32 mouse cellular contexts compared by ENCODE assay signal in the genomic region with DNA sequence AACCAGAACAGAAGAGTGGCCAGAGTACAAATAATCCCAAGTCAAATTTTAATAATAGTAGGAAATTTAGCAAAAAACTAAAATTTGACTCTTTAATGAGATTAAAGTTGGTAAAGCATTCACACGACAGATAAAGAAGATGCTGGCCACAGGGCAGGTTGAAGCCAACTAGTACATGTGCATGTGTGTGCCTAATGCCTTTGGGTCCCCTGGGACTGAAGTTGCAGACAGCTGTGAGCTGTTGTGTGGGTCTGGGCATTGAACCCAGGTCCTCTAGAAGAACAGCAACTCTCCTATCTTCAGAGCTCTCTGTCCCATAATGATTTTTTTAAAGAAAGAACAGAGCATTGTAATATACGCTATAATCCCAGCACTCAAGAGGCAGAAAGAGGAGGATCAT. TPM values are rescaled to one million over a fixed set of nuclear protein-coding genes. Genes with fewer than 3 reads are reported as not detected.
"Had no signal": no experiment of that assay in that cellular context is flagged by ENCODE, and none has a peak within 500 bp of the region (broad histone marks: within the 10 kb centered on the region; RNA-seq: fewer than 3 reads in every experiment).

No protein-coding gene starts in this region.

- H3K36me3 ChIP-seq: heart, embryonic 13.5 days; heart, embryonic 15.5 days; hindbrain, embryonic 13.5 days; hindbrain, embryonic 15.5 days; limb, embryonic 13.5 days; limb, embryonic 15.5 days; liver, embryonic 13.5 days; liver, embryonic 15.5 days had no signal

- H3K9ac ChIP-seq: heart, embryonic 13.5 days; heart, embryonic 15.5 days; hindbrain, embryonic 13.5 days; hindbrain, embryonic 15.5 days; limb, embryonic 13.5 days; limb, embryonic 15.5 days; liver, embryonic 13.5 days; liver, embryonic 15.5 days; liver, postnatal 0 days had no signal

- H3K27ac ChIP-seq: heart, adult 2 months; heart, embryonic 13.5 days; heart, embryonic 15.5 days; hindbrain, embryonic 13.5 days; hindbrain, embryonic 15.5 days; hindbrain, postnatal 0 days; layer of hippocampus, adult 2 months; left cerebral cortex, adult 2 months; limb, embryonic 13.5 days; limb, embryonic 15.5 days; liver, embryonic 13.5 days; liver, embryonic 15.5 days had no signal

- ATAC-seq: hindbrain, postnatal 0 days; intestine, embryonic 16.5 days; liver, postnatal 0 days had no signal

- DNase-seq: gastrocnemius, postnatal 14 days; gastrocnemius, postnatal 36 days; heart, adult 2 months; heart, postnatal 14 days; heart, postnatal 36 days; kidney, adult 11 months; kidney, adult 2 months; kidney, adult 9 months; kidney, postnatal 10 days; kidney, postnatal 25 days; kidney, postnatal 4 days; left cerebral cortex, postnatal 4 days; liver, embryonic 13.5 days; liver, postnatal 0 days had no signal

- H3K9me3 ChIP-seq: heart, embryonic 13.5 days; heart, embryonic 15.5 days; hindbrain, embryonic 13.5 days; hindbrain, embryonic 15.5 days; limb, embryonic 13.5 days; limb, embryonic 15.5 days; liver, embryonic 13.5 days; liver, embryonic 15.5 days had no signal

- H3K4me3 ChIP-seq: heart, adult 2 months; heart, embryonic 13.5 days; heart, embryonic 15.5 days; hindbrain, embryonic 13.5 days; hindbrain, embryonic 15.5 days; layer of hippocampus, adult 2 months; left cerebral cortex, adult 2 months; limb, embryonic 13.5 days; limb, embryonic 15.5 days; liver, embryonic 13.5 days; liver, embryonic 15.5 days had no signal

- H3K4me2 ChIP-seq: heart, embryonic 11.5 days; heart, embryonic 13.5 days; heart, embryonic 15.5 days; hindbrain, embryonic 13.5 days; hindbrain, embryonic 15.5 days; limb, embryonic 13.5 days; limb, embryonic 15.5 days; liver, embryonic 13.5 days; liver, embryonic 15.5 days had no signal

- H3K27me3 ChIP-seq: heart, embryonic 15.5 days; hindbrain, embryonic 13.5 days; hindbrain, embryonic 15.5 days; limb, embryonic 13.5 days; limb, embryonic 15.5 days; liver, embryonic 13.5 days; liver, embryonic 15.5 days had no signal

- H3K4me1 ChIP-seq: heart, embryonic 13.5 days; heart, embryonic 15.5 days; liver, embryonic 13.5 days; liver, embryonic 15.5 days had no signal

RNA-seq across cellular contexts. Expression of gene Klrg1, which starts 8.6 kb away (rescaled TPM):
- total RNA-seq: gastrocnemius, adult 18-20 months; gastrocnemius, postnatal 14 days; gastrocnemius, postnatal 36 days; heart, adult 2 months; heart, postnatal 14 days; heart, postnatal 36 days; hematopoietic stem cell, adult 5-6 weeks; left cerebral cortex, adult 2 months had no signal
- polyA plus RNA-seq: heart, embryonic 11.5 days; heart, embryonic 13.5 days; heart, embryonic 15.5 days; heart, postnatal 0 days; intestine, embryonic 14.5 days; intestine, embryonic 16.5 days; kidney, embryonic 16.5 days; liver, adult 2 months; liver, embryonic 13.5 days; liver, embryonic 15.5 days; liver, postnatal 0 days had no signal
